Mouse (Mus musculus) hindbrain, postnatal 0 days (tissue): ENCODE results near the gene Sft2d1. TPM values are rescaled to one million over a fixed set of nuclear protein-coding genes. Genes with fewer than 3 reads are reported as not detected.
A peak's percentile ranks its signal among the peaks of the same experiment; 100 is the strongest.

Experiments
- ATAC-seq: fragments of 200-750 bp; cut with Nextera tagmentation; 2 replicates; pipeline ENCODE4 v1.8.0; 2017; ENCODE audit warnings: mild to moderate bottlenecking, moderate TSS enrichment, moderate library complexity
- DNase-seq: peaks from one replicate; pipeline ENCODE4 v3.0.0-alpha.2; 2015; ENCODE audit warnings: low spot score
- H3K27ac ChIP-seq: fragments of 300-500 bp; sonication (generic); 2 replicates; pipeline ENCODE4 v1.5.1; 2014; ENCODE audit warnings: mild to moderate bottlenecking
- H3K27me3 ChIP-seq: fragments of 300-500 bp; sonication (generic); 2 replicates; pipeline ENCODE4 v1.6.1; 2014; ENCODE audit warnings: low read length, mixed read lengths; ENCODE audit not compliant: insufficient read depth
- H3K36me3 ChIP-seq: fragments of 300-500 bp; sonication (generic); 2 replicates; pipeline ENCODE4 v1.6.1; 2014; ENCODE audit warnings: low read length, mixed read lengths; ENCODE audit not compliant: insufficient read depth
- H3K4me1 ChIP-seq: fragments of 300-500 bp; sonication (generic); 2 replicates; pipeline ENCODE4 v1.6.1; 2014; ENCODE audit warnings: antibody characterized with exemption, low read length, mixed read lengths; ENCODE audit not compliant: insufficient read depth
- H3K4me2 ChIP-seq: fragments of 300-500 bp; sonication (generic); 2 replicates; pipeline ENCODE4 v1.6.1; 2014; ENCODE audit warnings: low read depth, mild to moderate bottlenecking, low read length, moderate library complexity, mixed read lengths
- H3K4me3 ChIP-seq: fragments of 300-500 bp; sonication (generic); 2 replicates; pipeline ENCODE4 v1.5.1; 2014; ENCODE audit warnings: low read length
- H3K9ac ChIP-seq: fragments of 300-500 bp; sonication (generic); replicated peaks from 2 replicates; pipeline ENCODE4 v1.6.1; 2014; ENCODE audit warnings: mild to moderate bottlenecking, low read length, moderate library complexity, mixed read lengths
- H3K9me3 ChIP-seq: fragments of 300-500 bp; sonication (generic); 2 replicates; pipeline ENCODE4 v1.6.1; 2016; ENCODE audit warnings: low read length, mixed read lengths
- CTCF ChIP-seq: IDR thresholded peaks from 2 replicates; pipeline ENCODE4 v1.5.1; 2016; ENCODE audit warnings: antibody characterized with exemption, control low read depth, low read depth
- WGBS: fragments of 180-500 bp; shearing (Covaris S2); extraction: QIAGEN DNeasy Blood & Tissue Kit; methylation state at CpG from one replicate; pipeline ENCODE4 v1.1.7; 2014; 5-methylcytosine and 5-hydroxymethylcytosine counted together
- polyA plus RNA-seq: library from polyadenylated mRNA; unstranded; fragments of >200 nt; fragmentation: Nextera tagmentation; extraction: Ambion mirVana; gene quantifications from 2 replicates; pipeline ENCODE4 v1.2.1, GENCODE M21; 2015
- total RNA-seq: library from RNA; depleted of rRNA; stranded (reverse); fragments of >200 nt; gene quantifications from 2 replicates; pipeline ENCODE4 v1.2.3, GENCODE M21; 2014

Sft2d1 gene
- total and polyA plus RNA-seq, 2 experiments from 2014 or later: 98.7 to 171 TPM

- no peak for ATAC-seq
- no peaks in the 10 kb centered on the region for H3K36me3 ChIP-seq
Measured at GRCm38 (mm10) chr17:8342706-8343105, 31.8 kb downstream of the Sft2d1 start.

GRCm38 (mm10) chr17:8343416-8343815 is 32.5 kb downstream of the Sft2d1 start:
- Histone ChIP-seq H3K4me2 (peak overlapping the region; percentile 85), H3K27me3 (no peaks in the 10 kb centered on the region), H3K9ac (0 out of 2 replicates have a peak overlapping the region, but pooled peaks have one; percentile 13), H3K4me1 (peaks cover 32% of the 10 kb centered on the region), H3K9me3 (no peaks in the 10 kb centered on the region), H3K27ac (no peak overlapping the region), H3K4me3 (peak overlapping the region; percentile 6; the same call in 1 of the 2 replicates), H3K36me3 (no peaks in the 10 kb centered on the region)
- TF ChIP-seq CTCF: no peak
- DNase-seq (peak; percentile 54), ATAC-seq (no peak)
- 46% methylated on average over 6 of the region's 6 CpGs for WGBS

More at GRCm38 (mm10) chr17:8342706-8343105, 31.8 kb downstream of the Sft2d1 start:
- H3K9ac ChIP-seq: peak overlapping the region; percentile 76; the same call in 1 of the 2 replicates
- H3K4me3 ChIP-seq: peak overlapping the region; percentile 47
- TF ChIP-seq CTCF: no peak
- H3K27ac ChIP-seq: 0 out of 2 replicates have a peak overlapping the region, but pooled peaks have one; percentile 93
- DNase-seq: no peak
- H3K4me1 ChIP-seq: peaks cover 32% of the 10 kb centered on the region
- H3K27me3 ChIP-seq: no peaks in the 10 kb centered on the region
- H3K9me3 ChIP-seq: no peaks in the 10 kb centered on the region
- WGBS: 34% methylated on average over 5 of the region's 5 CpGs
- peak overlapping the region; percentile 85 for H3K4me2 ChIP-seq

GRCm38 (mm10) chr17:8347765-8348285 is 36.9 kb downstream of the Sft2d1 start:
- no peaks in the 10 kb centered on the region for H3K9me3 ChIP-seq
- ATAC-seq (no peak), DNase-seq (no peak)
- peak; percentile 26; the same call in 1 of the 2 replicates for TF ChIP-seq CTCF
- no peaks in the 10 kb centered on the region for H3K36me3 ChIP-seq
- no peak overlapping the region for H3K4me3 ChIP-seq
- 50% methylated on average over 5 of the region's 5 CpGs for WGBS
- H3K4me1 ChIP-seq: peaks cover 7% of the 10 kb centered on the region
- H3K27ac ChIP-seq: no peak overlapping the region
- H3K4me2 ChIP-seq: no peak overlapping the region
- no peak overlapping the region for H3K9ac ChIP-seq
- H3K27me3 ChIP-seq: no peaks in the 10 kb centered on the region

- 79% methylated on average over 4 of the region's 4 CpGs for WGBS
- ATAC-seq: no peak
- Histone ChIP-seq H3K4me1 (no peaks in the 10 kb centered on the region), H3K27me3 (no peaks in the 10 kb centered on the region), H3K4me2 (no peak overlapping the region), H3K4me3 (no peak overlapping the region), H3K36me3 (no peaks in the 10 kb centered on the region), H3K27ac (no peak overlapping the region), H3K9ac (no peak overlapping the region), H3K9me3 (no peaks in the 10 kb centered on the region)
- DNase-seq: no peak
- TF ChIP-seq CTCF: no peak
Measured at GRCm38 (mm10) chr17:8348941-8349340, 38.0 kb downstream of the Sft2d1 start.

- H3K9me3 ChIP-seq: no peaks in the 10 kb centered on the region
Measured at GRCm38 (mm10) chr17:8351088-8351487, 40.2 kb downstream of the Sft2d1 start.

GRCm38 (mm10) chr17:8355692-8356091 is 44.8 kb downstream of the Sft2d1 start, which contains the start of gene T2:
T2 (plus strand) TSS chr17:8355992.
- ATAC-seq (no peak), DNase-seq (no peak)
- 86% methylated on average over 6 of the region's 6 CpGs for WGBS

More at GRCm38 (mm10) chr17:8351088-8351487, 40.2 kb downstream of the Sft2d1 start:
- no peak overlapping the region for H3K4me2 ChIP-seq
- ATAC-seq: peak; percentile 88
- no peak overlapping the region for H3K4me3 ChIP-seq
- no peak for TF ChIP-seq CTCF
- no peak overlapping the region; the same call in 1 of the 2 replicates for H3K27ac ChIP-seq
- H3K9ac ChIP-seq: no peak overlapping the region
- H3K36me3 ChIP-seq: no peaks in the 10 kb centered on the region
- no peak for DNase-seq
- no peaks in the 10 kb centered on the region for H3K27me3 ChIP-seq
- WGBS: 24% methylated on average over 7 of the region's 7 CpGs
- H3K4me1 ChIP-seq: no peaks in the 10 kb centered on the region

GRCm38 (mm10) chr17:8357498-8357897 is 46.6 kb downstream of the Sft2d1 start:
- DNase-seq (no peak), ATAC-seq (no peak)
- WGBS: 96% methylated on average over 6 of the region's 6 CpGs
- Histone ChIP-seq H3K9ac (no peak overlapping the region), H3K4me2 (no peak overlapping the region), H3K36me3 (no peaks in the 10 kb centered on the region), H3K27me3 (no peaks in the 10 kb centered on the region), H3K27ac (no peak overlapping the region), H3K4me1 (peaks cover 5% of the 10 kb centered on the region), H3K9me3 (no peaks in the 10 kb centered on the region), H3K4me3 (no peak overlapping the region)
- TF ChIP-seq CTCF: no peak

More at GRCm38 (mm10) chr17:8355692-8356091, 44.8 kb downstream of the Sft2d1 start, which contains the start of gene T2:
- TF ChIP-seq CTCF: no peak
- Histone ChIP-seq H3K27ac (no peak within 1 kb of the TSS), H3K4me1 (no peaks in the 10 kb centered on the region), H3K4me2 (no peak within 1 kb of the TSS), H3K9ac (no peak within 1 kb of the TSS), H3K9me3 (no peaks in the 10 kb centered on the region), H3K4me3 (no peak within 1 kb of the TSS), H3K36me3 (no peaks in the 10 kb centered on the region), H3K27me3 (no peaks in the 10 kb centered on the region)
